Mouse (Mus musculus): ENCODE results near the gene Siah1b. TPM values are rescaled to one million over a fixed set of nuclear protein-coding genes. Genes with fewer than 3 reads are reported as not detected.

The Siah1b gene
- polyA plus RNA-seq, 1 experiment from 2014 or later: 24.3 TPM

Other genes with a start within 250 kb of the Siah1b start
- 21.3 and 23.6 TPM in 2 replicates for gene Ap1s2, start 167.5 kb downstream of the Siah1b start, polyA plus RNA-seq (2014; fragmentation: Nextera tagmentation; extraction: Ambion mirVana)
- gene Zrsr2, start 117.8 kb downstream of the Siah1b start, polyA plus RNA-seq (2014; fragmentation: Nextera tagmentation; extraction: Ambion mirVana): 52.2 and 63.5 TPM in 2 replicates
- 0.72 and 1.1 TPM in 2 replicates for gene Car5b, start 48.5 kb downstream of the Siah1b start, polyA plus RNA-seq (2014; fragmentation: Nextera tagmentation; extraction: Ambion mirVana)
- 3.3 and 3.4 TPM in 2 replicates for gene Cltrn, start 12.3 kb upstream of the Siah1b start, polyA plus RNA-seq (2014; fragmentation: Nextera tagmentation; extraction: Ambion mirVana)
- gene Ace2, start 62.8 kb upstream of the Siah1b start, polyA plus RNA-seq (2014; fragmentation: Nextera tagmentation; extraction: Ambion mirVana): 1.4 and 2.5 TPM in 2 replicates
- 0.26 and 0.43 TPM in 2 replicates for gene Bmx, start 181.7 kb upstream of the Siah1b start, polyA plus RNA-seq (2014; fragmentation: Nextera tagmentation; extraction: Ambion mirVana)
- gene Pir, start 192.9 kb upstream of the Siah1b start, polyA plus RNA-seq (2014; fragmentation: Nextera tagmentation; extraction: Ambion mirVana): 11.9 and 12.4 TPM in 2 replicates